Mouse (Mus musculus): Measurements from ENCODE around the gene Slc26a5. TPM values are rescaled to one million over a fixed set of nuclear protein-coding genes. Genes with fewer than 3 reads are reported as not detected.
A peak's percentile ranks its signal among the peaks of the same experiment; 100 is the strongest.

The Slc26a5 gene
- 0.06 and 0.11 TPM in 2 replicates for polyA plus RNA-seq (2012; rRNA removed)

GRCm38 (mm10) chr5:21865346-21866107, at the start of gene Slc26a5:
TSS of gene Slc26a5 (minus strand) at chr5:21865604.
- no peak for TF ChIP-seq POLR2A (IDR thresholded peaks at IDR 0.05; ENCODE audit: borderline replicate concordance, insufficient read depth, low read length)
- no peak for TF ChIP-seq CTCF (IDR thresholded peaks at IDR 0.05; ENCODE audit: borderline replicate concordance, insufficient read depth, low read depth, low read length)
- Histone ChIP-seq H3K4me3 (replicated peaks; ENCODE audit: insufficient read depth, low read depth, low read length) (peak within 1 kb of the TSS; percentile 76), H3K4me1 (ENCODE audit: control insufficient read depth, insufficient read depth, low read length) (no peaks in the 10 kb centered on the region), H3K27me3 (ENCODE audit: control insufficient read depth, insufficient read depth, low read length) (no peaks in the 10 kb centered on the region), H3K27ac (ENCODE audit: insufficient read depth, low read length) (no peak within 1 kb of the TSS)
- peak; percentile 6 to 18 for DNase-seq
- 3% methylated on average over 29 of the region's 29 CpGs for WGBS

GRCm38 (mm10) chr5:21914776-21915175, 49.4 kb upstream of the Slc26a5 start:
- TF ChIP-seq POLR2A (IDR thresholded peaks at IDR 0.05; ENCODE audit: borderline replicate concordance, insufficient read depth, low read length): no peak
- no peak for TF ChIP-seq CTCF (IDR thresholded peaks at IDR 0.05; ENCODE audit: borderline replicate concordance, insufficient read depth, low read depth, low read length)
- Histone ChIP-seq H3K27me3 (ENCODE audit: control insufficient read depth, insufficient read depth, low read length) (no peaks in the 10 kb centered on the region), H3K27ac (ENCODE audit: insufficient read depth, low read length) (no peak overlapping the region), H3K4me3 (replicated peaks; ENCODE audit: insufficient read depth, low read depth, low read length) (no peak overlapping the region), H3K4me1 (ENCODE audit: control insufficient read depth, insufficient read depth, low read length) (no peaks in the 10 kb centered on the region)
- WGBS: 79% methylated on average over 3 of the region's 3 CpGs
- no peak for DNase-seq

- Histone ChIP-seq H3K27me3 (ENCODE audit: control insufficient read depth, insufficient read depth, low read length) (no peaks in the 10 kb centered on the region), H3K27ac (ENCODE audit: insufficient read depth, low read length) (no peak overlapping the region), H3K4me3 (replicated peaks; ENCODE audit: insufficient read depth, low read depth, low read length) (no peak overlapping the region), H3K4me1 (ENCODE audit: control insufficient read depth, insufficient read depth, low read length) (no peaks in the 10 kb centered on the region)
- TF ChIP-seq CTCF (IDR thresholded peaks at IDR 0.05; ENCODE audit: borderline replicate concordance, insufficient read depth, low read depth, low read length): no peak
- TF ChIP-seq POLR2A (IDR thresholded peaks at IDR 0.05; ENCODE audit: borderline replicate concordance, insufficient read depth, low read length): no peak
- 90% methylated on average over 23 of the region's 23 CpGs for WGBS
- no peak for DNase-seq
These were observed 47.6 kb upstream of the Slc26a5 start for GRCm38 (mm10) chr5:21912835-21913530.

- TF ChIP-seq POLR2A (IDR thresholded peaks at IDR 0.05; ENCODE audit: borderline replicate concordance, insufficient read depth, low read length) (no peak), CTCF (IDR thresholded peaks at IDR 0.05; ENCODE audit: borderline replicate concordance, insufficient read depth, low read depth, low read length) (no peak)
- H3K4me1 ChIP-seq (ENCODE audit: control insufficient read depth, insufficient read depth, low read length): no peaks in the 10 kb centered on the region
- no peak for DNase-seq
- H3K27ac ChIP-seq (ENCODE audit: insufficient read depth, low read length): no peak overlapping the region
- H3K27me3 ChIP-seq (ENCODE audit: control insufficient read depth, insufficient read depth, low read length): no peaks in the 10 kb centered on the region
- H3K4me3 ChIP-seq (replicated peaks; ENCODE audit: insufficient read depth, low read depth, low read length): no peak overlapping the region
- 92% methylated on average over 12 of the region's 12 CpGs for WGBS
These were observed 45.3 kb upstream of the Slc26a5 start for GRCm38 (mm10) chr5:21910726-21911125.

- DNase-seq: no peak
- TF ChIP-seq POLR2A (IDR thresholded peaks at IDR 0.05; ENCODE audit: borderline replicate concordance, insufficient read depth, low read length) (no peak), CTCF (IDR thresholded peaks at IDR 0.05; ENCODE audit: borderline replicate concordance, insufficient read depth, low read depth, low read length) (no peak)
- H3K27ac ChIP-seq (ENCODE audit: insufficient read depth, low read length): no peak overlapping the region
- 94% methylated on average over 3 of the region's 3 CpGs for WGBS
- no peaks in the 10 kb centered on the region for H3K4me1 ChIP-seq (ENCODE audit: control insufficient read depth, insufficient read depth, low read length)
- no peaks in the 10 kb centered on the region for H3K27me3 ChIP-seq (ENCODE audit: control insufficient read depth, insufficient read depth, low read length)
- no peak overlapping the region for H3K4me3 ChIP-seq (replicated peaks; ENCODE audit: insufficient read depth, low read depth, low read length)
These were observed 44.3 kb upstream of the Slc26a5 start for GRCm38 (mm10) chr5:21909713-21910112.

GRCm38 (mm10) chr5:21901411-21901810, 36.0 kb upstream of the Slc26a5 start:
- TF ChIP-seq CTCF (IDR thresholded peaks at IDR 0.05; ENCODE audit: borderline replicate concordance, insufficient read depth, low read depth, low read length) (no peak), POLR2A (IDR thresholded peaks at IDR 0.05; ENCODE audit: borderline replicate concordance, insufficient read depth, low read length) (no peak)
- no peak overlapping the region for H3K4me3 ChIP-seq (replicated peaks; ENCODE audit: insufficient read depth, low read depth, low read length)
- 66% methylated on average over 12 of the region's 12 CpGs for WGBS
- no peaks in the 10 kb centered on the region for H3K27me3 ChIP-seq (ENCODE audit: control insufficient read depth, insufficient read depth, low read length)
- peaks cover 3% of the 10 kb centered on the region for H3K4me1 ChIP-seq (ENCODE audit: control insufficient read depth, insufficient read depth, low read length)
- H3K27ac ChIP-seq (ENCODE audit: insufficient read depth, low read length): no peak overlapping the region
- DNase-seq: no peak

- DNase-seq: no peak
- no peaks in the 10 kb centered on the region for H3K27me3 ChIP-seq (ENCODE audit: control insufficient read depth, insufficient read depth, low read length)
- H3K27ac ChIP-seq (ENCODE audit: insufficient read depth, low read length): no peak overlapping the region
- TF ChIP-seq CTCF (IDR thresholded peaks at IDR 0.05; ENCODE audit: borderline replicate concordance, insufficient read depth, low read depth, low read length): no peak
- no peak for TF ChIP-seq POLR2A (IDR thresholded peaks at IDR 0.05; ENCODE audit: borderline replicate concordance, insufficient read depth, low read length)
- 86% methylated on average over 6 of the region's 6 CpGs for WGBS
- H3K4me1 ChIP-seq (ENCODE audit: control insufficient read depth, insufficient read depth, low read length): peaks cover 3% of the 10 kb centered on the region
- no peak overlapping the region for H3K4me3 ChIP-seq (replicated peaks; ENCODE audit: insufficient read depth, low read depth, low read length)
These were observed 35.5 kb upstream of the Slc26a5 start for GRCm38 (mm10) chr5:21900891-21901290.

- DNase-seq: peak; percentile 53 to 79
- H3K27ac ChIP-seq (ENCODE audit: insufficient read depth, low read length): no peak overlapping the region
- TF ChIP-seq POLR2A (IDR thresholded peaks at IDR 0.05; ENCODE audit: borderline replicate concordance, insufficient read depth, low read length) (no peak), CTCF (IDR thresholded peaks at IDR 0.05; ENCODE audit: borderline replicate concordance, insufficient read depth, low read depth, low read length) (no peak)
- 13% methylated on average over 6 of the region's 6 CpGs for WGBS
- H3K4me1 ChIP-seq (ENCODE audit: control insufficient read depth, insufficient read depth, low read length): peaks cover 3% of the 10 kb centered on the region
- no peak overlapping the region for H3K4me3 ChIP-seq (replicated peaks; ENCODE audit: insufficient read depth, low read depth, low read length)
- no peaks in the 10 kb centered on the region for H3K27me3 ChIP-seq (ENCODE audit: control insufficient read depth, insufficient read depth, low read length)
These were observed 33.5 kb upstream of the Slc26a5 start for GRCm38 (mm10) chr5:21898875-21899274.
